Mouse (Mus musculus) kidney, postnatal 25 days (tissue): Measurements from ENCODE around the gene Txn1.

ENCODE experiments used
- DNase-seq, 2 experiments: peaks; one replicate each; pipeline ENCODE4 v3.0.0; 2021; ENCODE audit warnings: mixed read lengths in 2 of 2

The Txn1 gene

GRCm38 (mm10) chr4:57956029-57956960 is at the start of gene Txn1:
Txn1 (minus strand) TSS chr4:57956411.
- DNase-seq = peak; percentile 97 to 99

DNA sequence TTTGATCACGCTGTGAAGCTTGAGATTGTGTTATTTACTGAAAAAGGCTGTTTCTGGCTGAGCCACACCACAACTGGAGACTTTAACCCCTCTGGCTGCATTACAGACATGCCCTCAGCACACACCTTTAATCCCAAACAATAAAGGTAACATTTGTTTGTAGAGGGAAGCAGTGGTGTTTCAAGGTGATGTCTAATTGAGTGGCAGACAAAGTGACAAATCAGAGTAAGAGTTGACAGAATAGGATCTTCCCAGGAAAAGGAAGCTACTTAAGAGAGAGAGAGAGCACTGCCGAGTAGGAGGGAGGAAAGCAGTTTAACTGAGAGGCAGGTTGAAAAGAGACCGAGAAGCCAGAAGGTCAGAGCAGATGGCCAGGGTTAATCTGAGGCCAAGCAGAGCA is 47.3 kb upstream of the Txn1 start:
- no peak for DNase-seq

DNA sequence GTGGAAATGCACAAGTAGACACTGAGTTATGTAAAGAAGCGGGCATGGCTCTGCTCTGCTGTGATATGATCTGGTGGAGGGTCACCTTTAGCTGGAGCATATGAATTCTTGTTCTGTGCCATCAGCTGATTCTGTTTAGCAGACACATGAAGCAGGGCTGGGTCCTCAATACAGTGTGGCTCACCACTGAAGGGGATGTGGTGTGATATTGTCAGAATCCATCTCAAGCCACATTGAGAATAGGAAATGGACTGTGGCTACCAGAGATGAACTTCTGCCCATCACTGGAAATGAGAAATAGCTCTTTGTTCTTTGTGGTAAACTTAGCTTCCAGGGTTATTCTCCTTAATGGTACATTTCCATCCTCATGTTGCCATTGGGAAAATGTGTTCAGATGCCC is 35.2 kb upstream of the Txn1 start:
- DNase-seq = no peak

DNA sequence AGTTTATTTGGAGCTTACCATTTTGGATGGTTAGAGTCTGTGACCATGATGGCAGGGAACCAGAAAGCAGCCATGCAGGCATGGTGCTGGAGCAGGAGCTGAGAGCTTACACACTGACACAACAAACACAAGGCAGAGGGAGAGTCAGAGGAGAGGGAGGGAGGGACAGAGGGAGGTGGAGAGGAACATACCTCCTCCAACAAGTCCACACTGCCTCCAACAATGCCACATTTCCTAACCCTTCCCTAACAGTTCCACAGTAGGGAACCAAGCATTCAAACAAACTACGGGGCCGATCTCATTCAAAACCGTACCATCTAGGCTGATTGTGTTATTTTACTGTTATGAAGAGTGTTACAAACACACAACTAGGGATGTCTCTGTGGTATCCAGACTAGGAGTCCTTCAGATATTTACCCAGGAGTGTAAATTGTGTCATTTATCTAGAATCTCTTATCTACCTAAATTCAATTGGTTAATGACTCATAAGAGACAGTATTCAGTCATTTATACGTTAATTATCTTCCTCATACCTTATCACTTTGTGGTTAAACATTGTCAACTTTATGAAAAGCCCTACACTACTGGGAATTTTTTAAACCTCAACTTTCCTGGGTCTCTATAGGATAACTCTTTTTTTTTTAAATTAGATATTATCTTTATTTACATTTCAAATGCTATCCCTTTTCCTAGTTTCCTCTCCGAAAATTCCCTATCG is 18.3 kb upstream of the Txn1 start:
- DNase-seq = no peak

- no peak for DNase-seq
These were observed 17.5 kb upstream of the Txn1 start for GRCm38 (mm10) chr4:57973592-57974268.

DNA sequence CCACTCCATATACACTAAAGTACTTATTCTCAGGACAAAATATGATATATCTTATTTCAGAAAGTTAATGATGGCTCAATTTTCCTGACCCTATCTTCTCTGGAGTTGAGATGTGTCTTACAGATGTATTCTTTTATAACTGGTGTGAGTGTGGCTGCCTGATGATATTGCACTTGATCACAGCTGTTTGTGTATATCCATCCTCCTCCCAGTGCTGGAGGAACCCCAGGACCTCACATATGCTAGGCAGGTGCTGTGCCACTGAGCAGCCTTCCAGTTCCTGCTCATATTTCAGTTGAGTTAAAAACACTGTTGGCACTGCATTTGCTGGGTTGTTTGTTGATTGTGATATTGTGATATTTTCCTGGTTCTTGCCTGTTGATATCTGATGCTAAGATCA is 14.1 kb upstream of the Txn1 start:
- DNase-seq = no peak

GRCm38 (mm10) chr4:57967195-57967594 is 11.0 kb upstream of the Txn1 start:
- no peak for DNase-seq

DNA sequence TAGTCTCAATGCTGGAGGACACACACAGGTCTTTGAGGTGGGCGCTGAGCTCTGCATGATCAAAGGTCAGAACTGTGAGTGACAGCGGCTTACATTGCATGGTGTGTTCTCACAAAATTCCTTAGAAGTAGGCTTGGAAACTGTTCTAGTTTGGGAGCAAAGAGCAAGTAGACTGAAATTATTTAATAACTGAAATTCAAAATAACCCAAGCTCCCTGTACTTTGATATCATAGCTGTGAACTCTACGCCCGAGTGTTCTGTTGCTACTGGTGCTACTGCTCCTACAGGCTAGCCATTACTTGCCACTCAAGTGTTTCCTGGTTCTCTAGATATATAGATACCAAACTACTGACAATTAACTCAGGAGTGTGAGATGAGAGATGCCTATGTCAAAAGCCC is 9.3 kb upstream of the Txn1 start:
- DNase-seq = no peak

- DNase-seq = no peak
These were observed 7.9 kb upstream of the Txn1 start for GRCm38 (mm10) chr4:57964143-57964542.

GRCm38 (mm10) chr4:57959056-57959455 is 2.8 kb upstream of the Txn1 start:
- no peak for DNase-seq

- DNase-seq = no peak
These were observed 1.9 kb upstream of the Txn1 start for GRCm38 (mm10) chr4:57958098-57958497.

DNA sequence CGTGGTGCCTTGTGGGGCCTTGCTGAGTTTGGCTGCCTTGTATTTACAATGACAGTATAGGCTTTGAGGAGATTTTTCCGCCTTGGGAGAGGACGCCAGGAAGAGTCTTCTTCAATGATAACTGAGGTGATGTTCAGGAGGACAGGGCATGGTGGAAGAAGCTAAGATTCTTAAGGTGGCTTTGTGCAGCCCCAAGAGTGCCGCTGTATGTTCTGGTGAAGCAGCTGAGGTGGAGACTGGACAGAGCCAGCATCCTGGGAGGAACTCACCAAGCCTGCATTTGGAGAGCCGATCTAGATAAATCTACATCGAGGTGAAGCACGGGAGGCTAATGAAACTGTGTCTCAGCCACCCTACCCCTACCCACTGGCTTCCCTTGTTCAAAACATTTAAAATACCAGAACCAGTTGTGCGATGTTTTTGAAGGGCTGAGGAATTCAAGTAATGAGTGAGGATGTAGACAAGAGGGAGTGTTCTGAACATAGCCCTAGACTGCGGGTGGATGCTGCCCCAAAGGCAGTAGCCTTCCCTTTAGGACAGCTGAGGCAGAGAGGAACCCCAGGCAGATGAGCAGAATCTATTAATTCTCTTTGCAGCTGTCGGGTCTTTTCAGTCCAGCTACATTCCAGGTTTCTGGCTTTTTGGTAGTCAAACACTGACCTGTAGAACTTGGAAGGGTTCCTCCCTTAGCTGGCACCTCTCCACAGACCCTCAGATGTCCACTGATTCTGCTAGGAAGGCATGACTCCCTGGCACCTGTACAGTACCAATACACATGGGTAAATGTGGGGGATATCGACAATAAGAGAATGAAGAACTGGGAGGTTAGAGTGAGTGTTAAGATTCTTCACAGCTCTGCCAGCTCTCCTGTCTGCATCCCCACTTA is 1.2 kb upstream of the Txn1 start:
- no peak for DNase-seq

DNA sequence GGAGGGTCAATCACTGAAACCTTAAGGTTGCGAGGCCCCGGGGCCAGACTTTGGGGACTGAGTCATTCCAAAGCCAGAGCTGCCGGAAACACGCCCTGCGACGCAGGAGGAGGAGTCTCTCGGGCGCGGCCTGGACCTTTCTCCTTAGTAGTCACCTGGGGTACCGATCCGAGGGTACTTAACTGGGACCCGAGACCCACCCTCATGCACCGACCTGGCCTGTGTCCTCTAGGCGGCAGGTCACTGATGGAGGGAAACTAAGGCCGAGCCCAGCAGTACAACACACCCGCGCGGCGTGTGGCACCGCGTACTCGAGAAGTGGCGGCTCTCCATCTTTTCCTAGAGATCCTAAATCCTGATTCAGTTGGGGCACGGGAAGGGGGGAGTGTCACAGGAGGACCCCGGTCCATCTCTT is 660 bp downstream of the Txn1 start:
- DNase-seq = peak; percentile 80 to 89

DNA sequence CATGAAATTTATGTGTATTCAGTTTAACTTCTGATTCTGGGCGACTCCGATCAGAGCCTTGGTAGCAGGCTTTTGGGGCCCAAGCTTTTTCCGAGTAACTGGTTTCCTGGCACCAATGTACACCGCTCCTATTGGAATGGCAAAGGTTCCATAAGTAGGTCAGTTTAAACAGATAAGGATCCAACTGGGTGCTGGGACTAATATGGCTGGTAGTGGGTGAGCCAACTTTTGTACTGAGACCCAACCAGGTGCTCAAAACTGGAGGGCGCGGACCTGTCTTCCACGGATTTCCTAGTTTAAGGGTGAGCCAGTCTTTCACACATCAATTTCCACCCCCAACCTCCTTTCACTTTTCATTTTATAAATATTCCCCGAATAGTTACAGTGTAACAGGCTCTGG is 1.2 kb downstream of the Txn1 start:
- DNase-seq = no peak

DNA sequence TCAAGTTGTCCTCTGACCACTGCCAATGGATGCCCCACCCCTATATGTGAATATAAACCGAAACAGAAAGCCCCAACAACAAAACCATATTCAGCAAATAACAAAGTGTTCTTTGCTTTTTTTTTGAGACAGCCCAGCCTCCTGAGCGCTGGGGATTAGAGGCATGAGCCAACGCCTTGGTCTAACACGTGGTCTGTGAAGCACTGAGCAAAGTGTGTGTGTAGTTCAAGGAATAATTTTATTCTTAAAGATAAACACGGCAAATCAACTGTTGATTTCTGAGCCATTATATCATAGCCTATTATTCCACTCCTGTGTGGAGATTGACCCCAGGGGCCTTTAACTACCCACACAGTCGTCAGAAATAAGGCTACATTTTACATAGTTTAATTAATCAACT is 1.6 kb downstream of the Txn1 start:
- DNase-seq = peak in 1 of 2 experiments; percentile 48

GRCm38 (mm10) chr4:57953796-57954195 is 2.4 kb downstream of the Txn1 start:
- DNase-seq = peak; percentile 54 to 70

DNA sequence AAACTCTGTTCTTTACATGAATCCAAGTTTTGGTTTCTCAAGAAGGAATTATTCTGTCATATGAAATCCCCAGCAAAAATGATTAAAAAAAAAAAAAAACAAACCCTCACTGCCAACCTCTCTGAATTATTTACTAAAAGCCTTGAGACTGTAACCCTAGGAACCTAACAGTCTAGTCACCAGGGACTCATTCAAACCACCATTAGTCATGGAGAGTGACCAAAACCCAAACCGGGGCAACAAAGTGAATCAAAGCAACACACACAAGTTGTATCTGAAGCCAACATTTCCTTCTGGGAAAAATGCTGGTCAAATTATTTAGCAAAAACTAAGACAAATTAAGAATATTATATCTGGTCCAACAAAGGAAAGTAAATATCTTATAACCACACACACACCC is 3.3 kb downstream of the Txn1 start:
- DNase-seq = no peak

DNA sequence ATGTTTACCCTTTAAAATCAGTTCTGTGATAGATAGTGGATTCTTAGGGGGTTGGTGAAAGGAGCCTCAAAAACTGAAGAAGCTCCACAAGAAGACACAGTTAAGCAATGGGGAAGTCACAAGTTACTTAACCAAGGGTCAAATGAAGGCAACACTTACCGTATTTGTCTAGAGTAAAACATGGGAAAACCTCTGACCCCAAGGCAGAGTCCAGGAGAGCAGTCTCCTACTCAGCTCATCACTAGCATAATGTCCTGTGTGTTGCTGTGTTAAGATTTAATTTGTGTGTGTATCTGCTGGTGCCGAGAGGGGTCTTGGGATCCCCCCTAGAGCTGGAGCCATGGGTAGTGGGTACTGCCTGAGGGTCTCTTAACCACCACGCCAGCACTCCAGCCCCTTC is 3.8 kb downstream of the Txn1 start:
- peak; percentile 56 to 69 for DNase-seq

- peak; percentile 57 to 84 for DNase-seq
These were observed 6.3 kb downstream of the Txn1 start for GRCm38 (mm10) chr4:57949866-57950265.

DNA sequence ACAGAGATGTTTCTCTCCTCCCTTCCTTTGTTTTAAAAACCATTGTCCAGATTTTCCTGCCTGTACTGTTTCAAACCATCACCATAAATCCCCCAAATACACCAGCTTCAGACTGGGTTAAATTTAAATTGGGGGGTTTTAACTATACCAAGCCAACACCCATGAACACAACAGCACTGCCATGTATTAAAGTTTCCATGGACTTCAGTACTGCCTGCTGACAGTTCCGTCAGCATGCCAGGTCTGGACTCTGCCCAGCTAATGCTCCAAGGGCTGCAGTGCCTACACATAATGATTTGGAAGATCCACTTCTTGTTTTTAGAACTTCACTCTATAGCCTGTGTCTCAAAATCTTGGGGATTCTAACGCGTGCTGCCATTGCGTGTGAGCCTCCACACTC is 8.7 kb downstream of the Txn1 start:
- peak; percentile 39 to 63 for DNase-seq

DNA sequence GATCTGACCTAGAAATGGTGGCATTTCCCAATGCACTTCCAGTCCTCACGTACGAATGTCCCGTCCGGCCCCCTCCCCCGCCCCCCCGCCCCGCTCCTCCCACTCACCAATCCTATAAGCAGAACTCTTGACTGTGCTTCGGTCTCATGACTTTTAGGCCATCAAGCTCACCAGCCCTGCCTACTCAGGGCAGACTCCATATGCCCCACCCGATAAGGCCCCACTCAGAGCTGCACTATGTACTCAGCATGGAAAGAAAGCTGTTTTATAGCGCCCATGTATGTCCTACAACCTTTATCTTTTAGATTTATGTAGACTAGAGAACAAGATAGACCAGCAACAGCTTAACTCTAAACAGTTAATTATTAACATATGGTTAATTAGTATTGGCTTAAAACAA is 9.2 kb downstream of the Txn1 start:
- DNase-seq = no peak

- no peak for DNase-seq
These were observed 13.3 kb downstream of the Txn1 start for GRCm38 (mm10) chr4:57942892-57943291.
